Mouse (Mus musculus) thymus, adult 2 months (tissue): ENCODE data around the gene Ttc13.

Source experiments
- CTCF ChIP-seq: fragments of 200-500 bp; IDR thresholded peaks from 2 replicates; pipeline ENCODE4 v1.5.1; 2012; ENCODE audit warnings: mild to moderate bottlenecking, control low read depth, low read length, moderate library complexity, borderline replicate concordance; ENCODE audit not compliant: control insufficient read depth, poor library complexity, insufficient read depth; ENCODE audit errors: extremely low read depth
- POLR2A ChIP-seq: fragments of 200-500 bp; IDR thresholded peaks from 2 replicates; pipeline ENCODE4 v1.6.1; 2012; ENCODE audit warnings: mild to moderate bottlenecking, low read length, control low read depth, moderate library complexity; ENCODE audit not compliant: control insufficient read depth, poor library complexity, insufficient read depth; ENCODE audit errors: extremely low read depth

DNA sequence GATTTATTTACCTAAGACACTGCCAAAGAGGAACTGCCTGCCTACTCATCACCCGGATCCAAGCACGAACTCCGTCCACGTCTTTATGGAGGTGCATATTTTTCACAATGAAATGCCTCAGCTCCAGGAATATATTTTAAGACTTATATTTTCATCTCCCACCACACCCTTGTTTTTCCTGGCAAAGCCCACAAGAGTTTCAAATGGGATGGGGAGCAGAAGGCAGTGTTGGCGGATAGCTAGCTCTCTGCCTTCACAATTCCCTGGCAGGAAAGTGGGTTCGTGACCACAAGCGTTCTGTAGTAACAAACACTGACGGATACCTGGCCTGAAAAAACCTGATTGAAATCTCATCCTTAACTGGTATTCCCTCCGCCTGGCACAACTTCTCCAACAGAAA is 60.0 kb downstream of the Ttc13 start:
- no peak for TF ChIP-seq CTCF
- TF ChIP-seq POLR2A = no peak
